Mouse (Mus musculus): ENCODE results near the gene Spock1.

Gene Spock1

DNA sequence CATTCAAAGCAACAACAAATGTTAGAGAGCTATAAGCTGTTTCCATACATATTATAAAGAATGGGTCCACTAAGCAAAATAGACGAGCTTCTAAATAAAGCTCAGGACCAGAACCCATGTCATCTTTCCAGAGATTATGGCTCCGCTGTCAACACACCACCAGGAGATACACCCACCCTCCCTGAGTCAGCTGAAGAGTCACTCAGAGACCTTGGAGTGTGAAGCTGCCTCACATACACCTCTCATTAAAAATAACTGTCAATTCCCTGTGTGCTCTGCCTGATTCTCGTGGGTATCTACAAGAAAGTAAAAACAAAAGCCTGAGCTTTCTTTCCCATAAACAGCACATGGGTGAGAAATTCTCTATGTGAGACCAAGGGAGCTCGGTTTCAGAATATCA, 43.1 kb downstream of the Spock1 start:
- no peak for DNase-seq (ENCODE audit: low read depth, low spot score)

DNA sequence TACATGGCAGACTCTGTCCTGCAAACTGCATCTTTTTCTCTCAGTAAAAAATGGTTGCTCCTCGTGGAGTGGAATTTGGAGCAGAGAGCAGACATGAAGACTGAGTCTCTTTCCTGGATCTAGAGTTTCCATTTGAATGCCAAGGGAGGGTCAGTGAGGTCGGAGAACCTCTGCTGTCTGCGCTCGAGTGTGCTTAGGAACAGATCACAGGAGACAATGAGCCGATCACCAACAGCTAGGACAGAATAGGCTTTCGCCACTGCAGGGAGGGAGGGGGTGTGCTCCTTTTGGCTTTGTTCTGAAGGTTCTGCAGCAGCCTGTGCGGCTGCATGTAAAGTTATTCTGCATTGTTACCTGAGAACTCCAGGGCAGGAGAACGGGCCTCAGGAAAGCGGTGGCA, 49.6 kb downstream of the Spock1 start:
- no peak for DNase-seq (ENCODE audit: low read depth, low spot score)

DNA sequence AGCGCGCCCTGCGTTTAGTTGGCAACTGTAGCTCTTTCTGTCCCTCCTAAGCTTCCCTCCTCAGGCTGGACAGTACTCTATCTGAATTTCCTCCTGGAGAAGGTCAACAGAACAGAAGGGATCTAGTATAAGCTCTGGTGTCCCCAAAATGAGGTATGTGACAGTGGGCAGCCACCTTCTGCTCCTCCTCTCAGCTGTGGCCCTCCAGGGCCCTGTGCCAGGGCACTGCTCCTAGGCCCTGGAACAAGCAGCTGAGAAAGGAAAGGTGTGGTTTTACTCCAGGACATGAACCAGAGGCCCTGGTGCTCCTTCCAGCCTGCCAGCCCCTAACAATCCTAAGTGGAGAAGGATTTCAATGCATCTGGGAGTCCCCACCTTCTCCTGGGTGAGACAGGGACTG, 51.1 kb downstream of the Spock1 start:
- DNase-seq (ENCODE audit: low read depth, low spot score): no peak

DNA sequence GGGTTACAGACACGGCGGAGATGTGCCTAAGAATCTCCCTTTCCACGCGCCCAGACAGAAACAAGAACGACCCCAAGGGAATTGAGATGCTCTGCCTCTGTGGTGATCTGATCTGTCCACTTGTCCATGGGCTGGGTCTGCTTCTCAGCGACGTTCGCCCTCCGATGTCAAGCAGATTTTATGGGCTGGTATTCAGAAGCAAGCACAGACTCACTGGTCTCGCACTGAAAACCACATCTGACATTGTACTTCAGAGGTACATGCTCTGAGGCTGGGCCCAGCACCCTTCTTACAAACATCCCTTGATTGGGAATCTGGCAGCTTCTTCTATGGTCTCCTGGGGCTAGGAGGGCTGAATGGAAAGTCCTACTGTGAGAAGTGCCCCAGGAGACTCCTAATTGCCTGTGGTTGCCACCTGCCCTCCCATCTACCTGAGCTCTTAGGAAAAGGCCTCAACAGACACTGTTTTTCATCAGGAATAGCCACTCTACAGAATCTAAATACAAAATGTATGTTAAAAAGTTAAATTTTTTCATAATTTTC, 51.8 kb downstream of the Spock1 start:
- no peak for DNase-seq (ENCODE audit: low read depth, low spot score)

DNA sequence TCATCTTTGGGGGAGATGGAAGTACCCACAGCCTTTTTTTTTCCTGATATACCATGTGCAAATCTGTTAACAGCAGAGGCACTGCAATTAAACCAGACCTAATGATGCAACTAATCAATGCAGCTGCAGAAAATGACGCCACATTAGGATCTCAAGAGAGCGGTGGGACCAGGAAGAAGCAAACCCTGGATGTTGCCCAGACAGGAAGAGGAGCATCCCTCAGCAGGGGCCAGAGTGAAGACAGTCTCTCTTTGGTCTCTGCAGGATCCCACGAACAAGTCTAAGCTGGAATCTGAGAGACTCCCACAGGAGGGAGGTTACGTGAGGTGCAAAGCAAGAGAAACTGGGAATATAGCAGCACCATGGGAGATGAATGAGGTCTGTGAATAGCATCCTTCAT, 52.4 kb downstream of the Spock1 start:
- DNase-seq (ENCODE audit: low read depth, low spot score): no peak

DNA sequence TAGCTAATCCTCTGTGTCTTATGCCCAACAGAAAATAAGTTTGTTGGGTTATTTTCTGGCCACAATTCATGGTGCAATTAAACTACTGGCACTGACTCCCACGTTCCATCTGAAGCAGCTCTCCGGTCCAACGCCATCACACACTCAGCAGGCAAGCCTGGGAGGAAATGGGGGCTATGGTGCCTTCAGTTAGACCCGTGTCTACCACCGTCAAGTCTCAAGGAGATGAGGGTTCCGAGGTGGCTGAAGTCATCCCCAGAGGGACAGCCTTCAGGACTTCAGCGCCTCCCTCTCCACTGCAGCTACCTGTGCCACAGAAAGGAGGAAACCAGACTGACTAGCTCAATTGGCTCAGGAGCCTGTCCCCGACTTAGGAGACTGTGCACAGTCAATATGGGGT, 53.7 kb downstream of the Spock1 start:
- no peak for DNase-seq (ENCODE audit: low read depth, low spot score)

DNA sequence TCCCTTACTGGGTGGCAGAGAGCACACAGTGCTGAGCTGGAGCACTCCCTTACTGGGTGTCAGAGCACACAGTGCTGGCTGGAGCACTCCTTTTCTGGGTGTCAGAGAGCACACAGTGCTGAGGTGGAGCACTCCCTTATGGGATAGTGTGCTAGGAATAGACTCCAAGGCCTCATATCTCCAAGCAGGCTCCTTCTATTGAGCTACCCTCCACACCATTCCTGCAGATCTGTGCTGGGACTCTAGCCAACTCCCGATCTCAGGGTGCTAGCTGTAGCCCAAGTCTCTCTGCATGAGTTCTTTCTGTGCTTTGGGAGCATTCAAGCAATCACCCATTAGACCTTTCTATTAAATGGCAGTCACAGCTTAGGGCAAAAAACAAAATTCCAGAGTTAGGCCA, 54.5 kb downstream of the Spock1 start:
- no peak for DNase-seq (ENCODE audit: low read depth, low spot score)

DNA sequence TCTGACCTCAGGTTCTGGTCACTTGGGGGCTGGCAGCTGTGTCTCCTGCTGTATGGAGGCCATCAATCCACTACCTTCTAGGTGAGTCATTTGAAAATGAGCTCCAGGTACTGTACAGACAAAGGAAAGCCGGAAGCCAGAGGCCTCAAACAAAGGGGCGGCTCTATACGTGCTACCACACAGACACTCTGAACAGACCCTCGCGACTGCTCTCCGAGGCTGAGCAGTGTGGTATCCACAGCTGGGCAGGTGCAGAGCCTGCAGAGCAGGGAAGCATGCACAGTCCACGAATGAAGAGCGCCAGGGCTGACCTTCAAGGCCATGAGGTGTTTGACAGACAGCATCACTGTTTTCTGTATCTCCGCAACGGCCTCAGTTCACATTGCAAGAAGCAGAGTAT, 55.0 kb downstream of the Spock1 start:
- no peak for DNase-seq (ENCODE audit: low read depth, low spot score)

DNA sequence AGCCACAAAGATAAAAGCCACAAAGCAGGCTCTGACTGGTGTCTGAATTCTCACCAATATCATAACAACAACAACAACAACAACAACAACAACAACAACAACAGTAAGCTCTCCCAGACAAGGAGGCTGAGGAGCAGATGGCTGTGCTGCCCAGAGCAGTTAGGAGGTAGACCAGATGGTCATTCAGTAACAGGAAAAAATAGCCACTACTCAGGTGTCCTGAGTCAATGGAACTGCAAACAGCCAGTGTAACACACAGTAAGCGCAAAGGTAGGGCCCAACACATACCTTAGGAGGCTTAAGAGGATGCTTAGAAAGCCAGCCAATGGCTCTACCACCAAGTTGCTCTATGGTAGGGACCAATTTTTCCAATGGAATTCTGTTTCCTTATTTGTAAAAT, 59.2 kb downstream of the Spock1 start:
- DNase-seq (ENCODE audit: low read depth, low spot score): no peak

DNA sequence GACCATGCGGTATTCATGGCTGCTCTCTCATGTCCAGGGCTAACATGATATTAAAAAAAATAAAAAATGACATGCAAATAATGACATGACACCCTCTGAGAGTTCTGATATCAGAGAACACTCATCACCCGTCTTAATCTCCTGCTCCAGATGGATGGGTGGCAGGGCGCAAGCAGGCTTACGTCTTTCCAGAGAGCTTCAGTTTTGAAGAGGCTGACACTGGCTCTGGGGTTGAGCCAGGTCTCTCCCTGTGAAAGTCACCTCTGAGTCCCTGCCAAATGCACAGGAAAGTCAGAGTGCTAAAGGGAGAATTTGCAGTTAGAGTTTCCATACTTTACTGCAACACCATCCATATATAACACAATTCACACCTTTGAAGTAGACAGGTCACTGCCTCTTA, 61.0 kb downstream of the Spock1 start:
- DNase-seq (ENCODE audit: low read depth, low spot score): no peak

DNA sequence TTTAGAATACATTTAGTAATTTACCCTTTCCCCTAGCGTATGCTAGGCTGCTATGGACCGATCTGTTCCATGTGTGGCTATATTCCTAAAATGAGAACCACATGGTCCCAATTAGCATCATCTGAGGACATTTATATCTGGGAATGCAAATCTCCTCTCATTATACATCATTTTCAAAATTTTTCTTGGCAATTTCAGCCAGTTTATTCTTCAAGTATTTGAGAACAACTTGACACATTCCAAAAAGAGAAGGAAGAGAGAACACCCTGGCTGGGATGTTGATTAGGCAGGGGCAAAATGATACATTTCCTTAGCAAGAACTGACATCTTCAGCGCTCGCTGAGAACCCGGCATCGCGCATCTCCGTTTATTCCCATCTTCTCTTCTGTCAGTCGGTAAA, 61.7 kb downstream of the Spock1 start:
- no peak for DNase-seq (ENCODE audit: low read depth, low spot score)

DNA sequence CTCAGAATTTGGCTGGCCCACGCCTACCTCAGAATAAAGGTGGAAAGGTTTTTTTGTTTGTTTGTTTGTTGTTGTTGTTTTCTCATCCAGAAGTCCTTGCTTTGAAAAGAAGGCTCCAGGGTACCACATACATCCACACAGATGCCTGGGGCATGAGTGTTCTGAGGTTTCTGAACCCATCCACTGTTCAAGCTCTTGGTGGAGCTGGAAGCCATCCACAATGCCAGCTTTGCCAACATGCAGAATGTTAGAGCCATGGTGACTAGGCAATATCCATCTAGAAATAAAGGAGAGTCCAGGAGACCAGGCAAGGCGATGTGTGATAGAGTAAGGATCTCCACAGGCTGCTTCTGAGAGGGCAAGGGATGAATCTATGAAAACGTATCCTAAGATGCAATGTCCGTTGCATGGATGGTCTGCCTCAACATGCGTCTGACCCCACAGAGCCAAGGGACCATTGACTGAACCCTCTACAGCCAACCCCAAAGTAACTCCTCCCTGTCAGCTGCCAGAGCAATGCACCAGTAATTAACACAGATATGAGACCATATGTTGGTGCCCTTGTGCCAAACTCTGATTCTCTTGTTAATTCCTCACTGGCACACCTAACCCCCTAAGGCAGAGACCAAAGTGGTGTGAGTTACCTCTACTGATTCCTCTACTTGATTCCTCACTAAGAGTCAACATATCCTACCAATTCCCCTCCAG, 66.8 kb downstream of the Spock1 start:
- DNase-seq (ENCODE audit: low read depth, low spot score): no peak

DNA sequence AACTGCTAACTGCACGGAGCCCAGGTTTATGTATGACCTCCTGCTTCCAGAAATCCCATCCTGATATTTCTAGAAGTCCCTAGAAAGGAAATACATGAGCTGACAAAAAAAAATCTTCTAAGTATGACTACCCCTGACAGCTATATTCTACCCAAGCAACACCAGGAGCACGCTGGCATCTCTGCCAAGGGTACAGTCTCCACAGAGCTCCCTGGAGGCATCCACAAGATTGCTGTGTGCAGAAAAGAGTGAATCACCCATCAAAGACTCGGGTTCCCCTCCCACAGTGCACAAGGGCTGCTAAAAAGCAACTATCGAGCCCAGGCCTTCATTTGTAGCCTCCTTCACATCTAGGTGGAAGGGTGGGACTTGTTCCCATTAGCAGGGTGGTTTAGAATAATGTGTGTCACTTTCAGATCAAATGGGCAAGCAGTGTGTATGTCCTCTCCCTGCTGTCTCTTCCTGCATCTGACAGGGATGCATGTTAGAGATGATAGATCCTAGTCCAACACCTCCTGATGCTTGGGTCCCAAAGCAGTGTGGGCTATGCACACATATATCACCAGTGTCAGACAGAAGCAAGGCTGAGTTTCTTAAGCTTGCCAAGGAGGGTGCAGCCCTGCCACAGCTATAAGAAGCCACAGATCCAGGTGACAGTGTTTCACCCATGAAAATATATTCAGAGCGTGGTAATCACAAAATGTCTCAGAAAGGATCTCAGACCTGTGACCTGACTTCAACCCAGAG, 70.3 kb downstream of the Spock1 start:
- no peak for DNase-seq (ENCODE audit: low read depth, low spot score)

DNA sequence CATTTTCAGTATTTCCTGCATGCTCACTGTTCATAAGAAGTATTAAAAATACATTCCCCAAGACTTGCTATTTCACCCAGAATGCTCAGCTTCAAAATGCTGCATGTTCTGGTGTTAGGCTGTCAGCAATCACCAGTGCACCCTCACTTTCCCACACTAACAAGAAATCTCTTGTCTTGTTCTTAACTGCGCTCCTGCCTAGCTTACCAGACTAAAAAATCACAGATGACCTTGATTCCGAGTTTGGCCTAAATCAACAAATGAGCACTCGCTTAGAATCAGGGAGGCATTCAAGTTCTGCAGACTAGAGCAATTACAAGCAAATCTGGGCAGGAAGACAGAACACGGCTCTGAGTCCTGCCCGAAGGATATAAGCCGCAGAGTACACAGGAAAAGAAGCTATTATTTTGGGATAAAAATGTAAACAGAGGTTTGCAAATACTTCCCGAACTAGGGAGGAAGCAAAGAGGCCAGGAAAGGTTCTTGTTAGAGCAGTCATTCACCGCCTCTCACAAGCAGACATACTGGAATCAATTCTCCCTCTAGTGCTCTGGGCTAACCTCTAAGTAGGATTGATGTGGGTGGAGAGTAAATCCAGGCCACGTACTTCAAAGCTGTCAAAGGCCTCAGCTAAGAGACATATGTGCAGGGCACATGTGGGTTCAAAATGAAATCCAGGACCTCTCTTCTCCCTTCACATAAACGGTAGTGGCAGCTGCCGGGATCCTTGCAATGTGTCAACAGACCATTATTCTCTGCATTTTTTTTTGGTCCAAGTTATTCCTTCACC, 76.6 kb downstream of the Spock1 start:
- DNase-seq (ENCODE audit: low read depth, low spot score): no peak

DNA sequence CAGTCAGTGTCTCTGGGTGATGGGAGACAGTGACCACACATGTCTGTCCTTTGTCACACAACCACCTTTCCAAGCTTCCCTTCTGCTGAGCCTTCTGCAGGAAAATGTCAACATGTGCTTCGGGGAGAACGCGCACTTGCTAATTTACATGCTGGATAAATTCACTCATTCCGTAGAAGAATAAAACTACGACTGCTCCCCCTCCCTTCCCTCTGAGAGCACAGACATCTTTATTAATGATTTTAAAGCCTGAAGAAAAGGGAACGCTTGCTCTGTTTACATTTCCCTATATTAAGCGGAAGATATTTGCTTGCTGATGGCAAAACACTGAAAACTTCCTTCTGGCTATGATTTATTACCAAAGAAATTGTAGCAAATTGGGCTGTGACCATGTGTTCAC, 77.2 kb downstream of the Spock1 start:
- DNase-seq (ENCODE audit: low read depth, low spot score): no peak

DNA sequence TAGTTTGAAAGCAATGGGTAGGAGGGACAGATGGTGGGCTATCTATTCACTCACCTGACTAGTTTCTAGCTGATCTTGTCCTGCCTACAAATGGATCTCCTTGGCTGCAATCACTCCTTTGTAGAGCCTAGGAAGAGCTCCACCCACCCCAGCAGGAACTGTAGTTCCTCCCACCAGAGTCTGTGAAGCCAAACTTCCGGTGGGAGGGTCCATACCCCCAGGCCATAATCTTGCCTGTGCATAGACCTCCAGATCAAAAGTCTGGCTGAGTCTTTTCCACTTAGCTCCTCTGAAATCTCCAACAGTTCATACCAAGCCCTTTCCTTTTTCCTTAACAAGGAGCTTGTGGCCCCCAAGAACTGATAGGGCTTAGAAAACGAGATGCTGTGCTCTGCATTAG, 78.0 kb downstream of the Spock1 start:
- DNase-seq (ENCODE audit: low read depth, low spot score): no peak

DNA sequence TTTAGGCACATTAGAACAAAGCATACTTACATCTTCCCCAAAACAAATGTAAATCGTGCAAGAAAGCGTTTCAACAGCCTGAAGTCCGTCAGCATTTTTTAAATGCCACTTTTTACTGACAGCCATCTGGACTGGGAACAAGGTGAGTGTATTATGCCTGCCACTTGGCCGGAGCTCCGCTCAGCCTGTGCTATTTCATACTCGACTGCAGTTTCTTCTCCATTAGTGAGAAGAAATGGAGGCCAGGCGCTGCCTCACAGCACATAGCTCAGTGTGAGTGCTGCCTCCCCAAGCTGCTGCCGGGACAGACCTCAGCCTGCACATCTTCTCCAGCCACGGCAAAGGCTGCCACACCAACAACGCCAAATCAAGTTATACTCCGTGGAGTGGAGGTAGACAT, 91.9 kb downstream of the Spock1 start:
- no peak for DNase-seq (ENCODE audit: low read depth, low spot score)

DNA sequence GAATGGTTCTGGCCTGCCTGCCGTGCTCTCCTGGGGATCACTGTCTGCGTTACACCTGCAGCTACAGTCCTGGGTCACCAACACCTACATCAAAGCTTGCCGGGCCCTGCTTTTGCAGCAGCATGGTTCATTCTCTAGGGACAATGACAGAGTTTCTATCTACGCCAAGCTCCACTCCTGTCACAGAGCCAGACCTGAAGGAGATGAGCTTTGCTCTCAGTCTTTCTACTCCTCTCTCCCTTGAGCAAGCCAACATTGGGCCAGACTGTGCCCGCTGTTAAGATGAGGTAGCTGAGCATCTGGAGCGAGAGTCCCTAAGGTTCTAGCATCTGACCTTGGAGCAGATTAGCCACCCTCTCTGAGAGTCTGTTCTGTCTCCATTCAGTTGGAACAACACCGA, 95.5 kb downstream of the Spock1 start:
- no peak for DNase-seq (ENCODE audit: low read depth, low spot score)

DNA sequence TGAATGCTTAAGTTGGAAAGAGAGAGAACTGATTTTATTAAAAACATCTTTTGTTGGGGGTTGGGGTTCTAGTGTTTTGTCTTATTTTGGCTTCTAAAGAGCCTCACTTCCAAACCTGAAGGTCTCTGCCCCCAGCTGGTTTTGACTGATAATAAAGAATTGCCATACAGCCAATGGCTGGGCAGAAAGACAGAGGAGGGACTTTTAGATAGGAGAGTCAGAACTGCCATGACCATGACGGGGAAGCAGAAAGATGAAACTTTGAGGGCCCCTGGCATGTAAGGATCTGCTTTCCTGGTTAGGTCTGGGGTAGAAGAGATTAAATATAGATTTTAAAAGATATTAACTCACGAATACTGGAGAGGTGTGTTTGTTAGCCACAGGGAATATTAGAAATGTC, 96.9 kb downstream of the Spock1 start:
- no peak for DNase-seq (ENCODE audit: low read depth, low spot score)

DNA sequence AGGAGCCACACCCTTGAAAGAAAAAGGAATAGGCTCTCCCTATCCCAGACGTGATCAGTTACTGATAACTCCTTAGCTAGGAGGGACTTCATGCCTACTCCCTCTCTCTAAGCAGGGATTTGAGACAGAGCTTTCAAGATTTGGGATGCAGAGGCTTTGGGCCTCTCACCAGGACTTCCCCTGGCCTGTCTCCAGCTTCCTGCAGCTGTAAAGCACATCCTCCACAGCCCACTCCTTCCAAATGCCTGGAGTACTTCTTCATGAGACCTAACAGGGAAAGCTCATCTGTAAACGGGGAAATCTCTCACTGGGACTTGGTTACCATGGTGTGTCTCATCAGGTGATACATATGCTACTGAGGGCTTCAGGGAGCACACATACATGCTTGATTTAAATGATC, 97.3 kb downstream of the Spock1 start:
- no peak for DNase-seq (ENCODE audit: low read depth, low spot score)

DNA sequence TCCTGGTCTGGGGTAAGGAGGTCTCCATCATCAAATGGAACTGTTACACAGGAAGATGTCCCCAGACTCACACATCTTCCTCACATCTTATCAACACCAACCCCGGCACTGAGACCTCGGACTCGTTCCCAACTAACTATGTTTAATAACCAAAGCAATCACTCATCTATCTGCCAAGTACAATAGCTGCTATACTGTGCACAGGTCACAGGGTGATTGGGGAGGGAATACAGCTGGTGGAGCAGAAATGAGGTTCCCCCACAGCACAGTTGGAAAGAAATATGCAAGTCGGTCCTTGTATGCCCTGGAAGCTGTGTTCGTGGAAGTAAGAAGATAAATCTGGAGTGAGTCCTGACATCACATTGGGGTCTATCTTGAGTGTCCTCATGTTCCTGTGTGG, 98.0 kb downstream of the Spock1 start:
- DNase-seq (ENCODE audit: low read depth, low spot score): no peak

DNA sequence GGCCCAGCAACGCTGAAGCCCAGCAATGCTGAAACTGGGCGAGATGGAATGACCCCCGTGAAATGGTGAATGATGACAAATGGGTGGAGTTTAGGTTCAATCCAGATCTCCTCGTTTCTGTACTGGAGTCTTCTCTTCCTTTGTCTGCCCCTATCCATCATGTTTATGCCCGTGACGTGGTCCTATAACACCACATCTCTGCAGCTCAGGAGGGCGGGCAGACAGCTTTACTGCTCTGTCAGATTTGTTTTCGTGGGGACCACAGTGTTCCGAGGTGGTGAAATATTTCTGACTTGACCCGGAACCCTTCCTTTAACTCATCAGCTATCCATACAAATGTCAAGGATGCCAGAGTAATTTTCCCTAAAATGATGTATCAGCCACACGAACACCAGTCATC, 98.5 kb downstream of the Spock1 start:
- no peak for DNase-seq (ENCODE audit: low read depth, low spot score)

DNA sequence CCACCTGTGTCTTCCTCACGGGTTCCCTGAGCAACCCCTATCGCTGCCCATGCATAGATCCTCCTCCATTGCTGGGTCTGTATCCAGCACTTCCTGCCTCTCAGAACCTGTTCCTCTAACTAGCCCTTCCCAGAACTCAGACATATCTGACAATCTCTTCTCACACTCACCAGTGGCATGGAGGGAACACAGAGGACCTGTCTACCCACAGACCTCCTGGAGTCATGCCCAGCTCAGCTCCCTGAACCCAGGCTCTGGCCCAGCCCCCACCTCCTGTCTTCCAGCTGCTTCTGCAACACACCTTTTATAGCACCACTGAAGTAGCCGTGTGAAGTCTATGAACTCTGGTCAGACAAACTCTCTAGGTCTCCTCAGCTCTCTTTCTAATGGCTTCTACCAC, 101.3 kb downstream of the Spock1 start:
- DNase-seq (ENCODE audit: low read depth, low spot score): no peak

All from CD4-positive, CD25-positive, alpha-beta regulatory T cell, adult 2 months (primary cell).